Mouse (Mus musculus): ENCODE measurements around the gene Fam167b. TPM values are rescaled to one million over a fixed set of nuclear protein-coding genes. Genes with fewer than 3 reads are reported as not detected.
"Not testable (repeated sequence)": the region's sequence is repeated elsewhere in the genome, so short reads cannot be mapped to it uniquely, and the experiment has no call there.

Gene Fam167b
- total RNA-seq, 1 experiment from 2014 or later = not detected

GRCm38 (mm10) chr4:129565139-129565538 lies 13.2 kb downstream of the Fam167b start:
- no peak for ATAC-seq (replicated peaks; ENCODE audit: low read depth, poor library complexity, severe bottlenecking)

GRCm38 (mm10) chr4:129563718-129564117 lies 14.6 kb downstream of the Fam167b start:
- no peak for ATAC-seq (replicated peaks; ENCODE audit: low read depth, poor library complexity, severe bottlenecking)

- ATAC-seq (replicated peaks; ENCODE audit: low read depth, poor library complexity, severe bottlenecking) = no peak
Measured at GRCm38 (mm10) chr4:129561184-129561583, 17.2 kb downstream of the Fam167b start.

- ATAC-seq (replicated peaks; ENCODE audit: low read depth, poor library complexity, severe bottlenecking) = no peak
Measured at GRCm38 (mm10) chr4:129558321-129558955, 19.9 kb downstream of the Fam167b start.

GRCm38 (mm10) chr4:129557256-129557808 lies 21.0 kb downstream of the Fam167b start:
- no peak for ATAC-seq (replicated peaks; ENCODE audit: low read depth, poor library complexity, severe bottlenecking)

GRCm38 (mm10) chr4:129556532-129557223 lies 21.7 kb downstream of the Fam167b start:
- ATAC-seq (replicated peaks; ENCODE audit: low read depth, poor library complexity, severe bottlenecking) = peak; percentile 87

GRCm38 (mm10) chr4:129555862-129556531 lies 22.4 kb downstream of the Fam167b start:
- 0 out of 2 replicates have a peak, but pooled peaks have one; percentile 14 for ATAC-seq (replicated peaks; ENCODE audit: low read depth, poor library complexity, severe bottlenecking)

- peak; percentile 64 for ATAC-seq (replicated peaks; ENCODE audit: low read depth, poor library complexity, severe bottlenecking)
Measured at GRCm38 (mm10) chr4:129555421-129555861, 22.9 kb downstream of the Fam167b start.

- not testable (repeated sequence) for ATAC-seq (replicated peaks; ENCODE audit: low read depth, poor library complexity, severe bottlenecking)
Measured at GRCm38 (mm10) chr4:129554512-129554911, 23.8 kb downstream of the Fam167b start.

GRCm38 (mm10) chr4:129550295-129550694 lies 28.1 kb downstream of the Fam167b start:
- no peak for ATAC-seq (replicated peaks; ENCODE audit: low read depth, poor library complexity, severe bottlenecking)

GRCm38 (mm10) chr4:129549306-129549705 lies 29.0 kb downstream of the Fam167b start:
- peak; percentile 50; the same call in 1 of the 2 replicates for ATAC-seq (replicated peaks; ENCODE audit: low read depth, poor library complexity, severe bottlenecking)

- not testable (repeated sequence) for ATAC-seq (replicated peaks; ENCODE audit: low read depth, poor library complexity, severe bottlenecking)
Measured at GRCm38 (mm10) chr4:129547631-129548030, 30.7 kb downstream of the Fam167b start.

- ATAC-seq (replicated peaks; ENCODE audit: low read depth, poor library complexity, severe bottlenecking) = no peak
Measured at GRCm38 (mm10) chr4:129544106-129544505, 34.2 kb downstream of the Fam167b start.

- peak; percentile 96 for ATAC-seq (replicated peaks; ENCODE audit: low read depth, poor library complexity, severe bottlenecking)
Measured at GRCm38 (mm10) chr4:129542592-129543141, 35.7 kb downstream of the Fam167b start, which contains the start of gene Hdac1. Gene Hdac1, minus strand, starts transcription at chr4:129542713.

- ATAC-seq (replicated peaks; ENCODE audit: low read depth, poor library complexity, severe bottlenecking) = no peak
Measured at GRCm38 (mm10) chr4:129541868-129542591, 36.3 kb downstream of the Fam167b start.

- no peak for ATAC-seq (replicated peaks; ENCODE audit: low read depth, poor library complexity, severe bottlenecking)
Measured at GRCm38 (mm10) chr4:129540012-129540411, 38.3 kb downstream of the Fam167b start.

GRCm38 (mm10) chr4:129528901-129529300 lies 49.4 kb downstream of the Fam167b start:
- not testable (repeated sequence) for ATAC-seq (replicated peaks; ENCODE audit: low read depth, poor library complexity, severe bottlenecking)
